Mouse (Mus musculus) megakaryocyte, embryonic 14.5 days (primary cell): ENCODE measurements around the gene Doc2b.

Experiments used
- FLI1 ChIP-seq: IDR thresholded peaks from 2 replicates; pipeline ENCODE4 v1.6.1; 2012; ENCODE audit warnings: low read length, inconsistent platforms, mixed read lengths
- GATA1 ChIP-seq: IDR thresholded peaks from 3 replicates; pipeline ENCODE4 v1.6.1; 2012; ENCODE audit warnings: mixed read lengths, low read length, inconsistent platforms, borderline replicate concordance

- no peak for TF ChIP-seq GATA1
- TF ChIP-seq FLI1 = no peak
Observed at GRCm38 (mm10) chr11:75769206-75769605, 26.6 kb downstream of the Doc2b start.
